Mouse (Mus musculus): ENCODE measurements at regions not wholly inside any gene's neighbourhood (a gene's known extent, or its start where the extent isn't known, plus 50 kb on each side); places are given as distances from the start of the nearest gene placed in this dataset.

- H3K27me3 ChIP-seq, result no peaks in the 10 kb centered on the region
- 85% methylated on average over 7 of the region's 7 CpGs for WGBS
- H3K27ac ChIP-seq, result no peak overlapping the region
- H3K9me3 ChIP-seq, result no peaks in the 10 kb centered on the region
- no peak overlapping the region for H3K9ac ChIP-seq
- H3K4me3 ChIP-seq, result no peak overlapping the region
- H3K36me3 ChIP-seq, result no peaks in the 10 kb centered on the region
- peaks cover 8% of the 10 kb centered on the region for H3K4me1 ChIP-seq (replicated peaks)
- H3K4me2 ChIP-seq, result no peak overlapping the region
- no peak for ATAC-seq (ENCODE audit: low FRiP score)
These were observed 69.2 kb downstream of the Nhlrc3 start for GRCm38 (mm10) chr3:53393945-53394344.

- no peak overlapping the region for H3K4me3 ChIP-seq
- WGBS, result 40% methylated on average over 14 of the region's 14 CpGs
- H3K4me1 ChIP-seq (replicated peaks), result peaks cover 13% of the 10 kb centered on the region
- no peaks in the 10 kb centered on the region for H3K9me3 ChIP-seq
- no peak overlapping the region for H3K9ac ChIP-seq
- peak; percentile 80 for ATAC-seq (ENCODE audit: low FRiP score)
- no peaks in the 10 kb centered on the region for H3K36me3 ChIP-seq
- 0 out of 2 replicates have a peak overlapping the region, but pooled peaks have one; percentile 4 for H3K27ac ChIP-seq
- no peaks in the 10 kb centered on the region for H3K27me3 ChIP-seq
- 0 out of 2 replicates have a peak overlapping the region, but pooled peaks have one; percentile 4 for H3K4me2 ChIP-seq
These were observed 81.2 kb downstream of the Nhlrc3 start for GRCm38 (mm10) chr3:53381704-53382581.

- H3K4me2 ChIP-seq, result no peak overlapping the region
- H3K4me3 ChIP-seq, result no peak overlapping the region
- H3K27ac ChIP-seq, result no peak overlapping the region
- no peaks in the 10 kb centered on the region for H3K36me3 ChIP-seq
- ATAC-seq (ENCODE audit: low FRiP score), result no peak
- 78% methylated on average over 4 of the region's 4 CpGs for WGBS
- H3K4me1 ChIP-seq (replicated peaks), result peaks cover 13% of the 10 kb centered on the region
- no peaks in the 10 kb centered on the region for H3K9me3 ChIP-seq
- no peaks in the 10 kb centered on the region for H3K27me3 ChIP-seq
- no peak overlapping the region for H3K9ac ChIP-seq
These were observed 83.5 kb downstream of the Nhlrc3 start for GRCm38 (mm10) chr3:53379519-53380181.

GRCm38 (mm10) chr3:53376864-53377447 is 86.2 kb downstream of the Nhlrc3 start:
- no peak overlapping the region for H3K9ac ChIP-seq
- no peak overlapping the region for H3K27ac ChIP-seq
- no peak overlapping the region for H3K4me2 ChIP-seq
- no peaks in the 10 kb centered on the region for H3K27me3 ChIP-seq
- no peaks in the 10 kb centered on the region for H3K36me3 ChIP-seq
- peaks cover 19% of the 10 kb centered on the region for H3K4me1 ChIP-seq (replicated peaks)
- ATAC-seq (ENCODE audit: low FRiP score), result no peak
- WGBS, result 80% methylated on average over 3 of the region's 3 CpGs
- no peak overlapping the region for H3K4me3 ChIP-seq
- no peaks in the 10 kb centered on the region for H3K9me3 ChIP-seq

- Histone ChIP-seq H3K27ac (no peak overlapping the region), H3K4me2 (no peak overlapping the region), H3K9me3 (peaks cover 7% of the 10 kb centered on the region), H3K4me1 (replicated peaks) (peaks cover 8% of the 10 kb centered on the region), H3K36me3 (no peaks in the 10 kb centered on the region), H3K27me3 (no peaks in the 10 kb centered on the region), H3K9ac (no peak overlapping the region), H3K4me3 (no peak overlapping the region)
- 29% methylated on average over 7 of the region's 7 CpGs for WGBS
- ATAC-seq (ENCODE audit: low FRiP score), result peak; percentile 43; the same call in 1 of the 2 replicates
These were observed 90.2 kb downstream of the Nhlrc3 start for GRCm38 (mm10) chr3:53372887-53373286.

- no peak for ATAC-seq (ENCODE audit: low FRiP score)
- Histone ChIP-seq H3K9ac (no peak overlapping the region), H3K27ac (no peak overlapping the region), H3K27me3 (no peaks in the 10 kb centered on the region), H3K4me1 (replicated peaks) (peaks cover 8% of the 10 kb centered on the region), H3K9me3 (peaks cover 7% of the 10 kb centered on the region), H3K4me2 (no peak overlapping the region), H3K36me3 (no peaks in the 10 kb centered on the region), H3K4me3 (no peak overlapping the region)
- 64% methylated on average over 7 of the region's 7 CpGs for WGBS
These were observed 91.2 kb downstream of the Nhlrc3 start for GRCm38 (mm10) chr3:53371910-53372309.

- H3K9ac ChIP-seq, result no peak overlapping the region
- ATAC-seq (ENCODE audit: low FRiP score), result no peak
- WGBS, result 91% methylated on average over 4 of the region's 4 CpGs
- H3K9me3 ChIP-seq, result 0 out of 2 replicates have a peak, but pooled peaks cover 3% of the 10 kb centered on the region
- H3K27ac ChIP-seq, result no peak overlapping the region
- no peak overlapping the region for H3K4me3 ChIP-seq
- no peaks in the 10 kb centered on the region for H3K36me3 ChIP-seq
- no peaks in the 10 kb centered on the region for H3K27me3 ChIP-seq
- 0 out of 2 replicates have a peak, but pooled peaks cover 5% of the 10 kb centered on the region for H3K4me1 ChIP-seq (replicated peaks)
- no peak overlapping the region for H3K4me2 ChIP-seq
These were observed 101.9 kb downstream of the Nhlrc3 start for GRCm38 (mm10) chr3:53361202-53361601.

- Histone ChIP-seq H3K27me3 (no peaks in the 10 kb centered on the region), H3K27ac (no peak overlapping the region), H3K4me1 (replicated peaks) (no peaks in the 10 kb centered on the region), H3K4me2 (no peak overlapping the region), H3K9me3 (0 out of 2 replicates have a peak, but pooled peaks cover 5% of the 10 kb centered on the region), H3K9ac (no peak overlapping the region), H3K4me3 (no peak overlapping the region), H3K36me3 (no peaks in the 10 kb centered on the region)
- no peak for ATAC-seq (ENCODE audit: low FRiP score)
- 64% methylated on average over 8 of the region's 8 CpGs for WGBS
These were observed 109.4 kb downstream of the Nhlrc3 start for GRCm38 (mm10) chr3:53353693-53354092.

GRCm38 (mm10) chr3:53353282-53353681 is 109.8 kb downstream of the Nhlrc3 start:
- ATAC-seq (ENCODE audit: low FRiP score), result no peak
- Histone ChIP-seq H3K4me3 (no peak overlapping the region), H3K36me3 (no peaks in the 10 kb centered on the region), H3K4me1 (replicated peaks) (no peaks in the 10 kb centered on the region), H3K4me2 (no peak overlapping the region), H3K9me3 (0 out of 2 replicates have a peak, but pooled peaks cover 5% of the 10 kb centered on the region), H3K27me3 (no peaks in the 10 kb centered on the region), H3K27ac (no peak overlapping the region), H3K9ac (no peak overlapping the region)
- 75% methylated on average over 7 of the region's 7 CpGs for WGBS

- no peak overlapping the region for H3K4me3 ChIP-seq
- no peak for ATAC-seq (ENCODE audit: low FRiP score)
- H3K27me3 ChIP-seq, result 0 out of 2 replicates have a peak, but pooled peaks cover 4% of the 10 kb centered on the region
- no peaks in the 10 kb centered on the region for H3K36me3 ChIP-seq
- H3K4me1 ChIP-seq (replicated peaks), result peaks cover 18% of the 10 kb centered on the region
- no peak overlapping the region for H3K4me2 ChIP-seq
- no peak overlapping the region for H3K9ac ChIP-seq
- 88% methylated on average over 6 of the region's 6 CpGs for WGBS
- H3K27ac ChIP-seq, result no peak overlapping the region
- H3K9me3 ChIP-seq, result no peaks in the 10 kb centered on the region
These were observed 119.5 kb downstream of the Nhlrc3 start for GRCm38 (mm10) chr3:53343638-53344037.

GRCm38 (mm10) chr3:53341304-53342206 is 121.6 kb downstream of the Nhlrc3 start:
- ATAC-seq (ENCODE audit: low FRiP score), result peak; percentile 60; the same call in 1 of the 2 replicates
- no peaks in the 10 kb centered on the region for H3K36me3 ChIP-seq
- no peak overlapping the region for H3K4me2 ChIP-seq
- peaks cover 20% of the 10 kb centered on the region for H3K4me1 ChIP-seq (replicated peaks)
- WGBS, result 58% methylated on average over 22 of the region's 22 CpGs
- H3K27me3 ChIP-seq, result 0 out of 2 replicates have a peak, but pooled peaks cover 4% of the 10 kb centered on the region
- H3K9me3 ChIP-seq, result no peaks in the 10 kb centered on the region
- H3K27ac ChIP-seq, result no peak overlapping the region
- H3K4me3 ChIP-seq, result no peak overlapping the region
- H3K9ac ChIP-seq, result no peak overlapping the region

Measured in hindbrain, embryonic 13.5 days (tissue).